Mouse (Mus musculus) megakaryocyte, embryonic 14.5 days (primary cell): ENCODE measurements around the gene Suv39h1.

ENCODE experiments used
- FLI1 ChIP-seq: IDR thresholded peaks from 2 replicates; pipeline ENCODE4 v1.6.1; 2012; ENCODE audit warnings: low read length, inconsistent platforms, mixed read lengths
- GATA1 ChIP-seq: IDR thresholded peaks from 3 replicates; pipeline ENCODE4 v1.6.1; 2012; ENCODE audit warnings: mixed read lengths, low read length, inconsistent platforms, borderline replicate concordance

- TF ChIP-seq GATA1: no peak
- no peak for TF ChIP-seq FLI1
Measured at GRCm38 (mm10) chrX:8089746-8090145, 15.2 kb upstream of the Suv39h1 start.
